Mouse (Mus musculus) adrenal gland (tissue): Measurements from ENCODE around the gene Anapc7.

Experiments used
- intact Hi-C: fragments of 180-260 bp; cut with DNase I; formaldehyde crosslinking; loops from one replicate; pipeline ENCODE4 v1.15.1; 2025

Anapc7 gene

GRCm38 (mm10) chr5:122490148-122490547 is 68.7 kb downstream of the Anapc7 start:
- intact Hi-C loops: no loop called here

GRCm38 (mm10) chr5:122491385-122491784 is 69.9 kb downstream of the Anapc7 start:
- intact Hi-C loops: no loop called here

DNA sequence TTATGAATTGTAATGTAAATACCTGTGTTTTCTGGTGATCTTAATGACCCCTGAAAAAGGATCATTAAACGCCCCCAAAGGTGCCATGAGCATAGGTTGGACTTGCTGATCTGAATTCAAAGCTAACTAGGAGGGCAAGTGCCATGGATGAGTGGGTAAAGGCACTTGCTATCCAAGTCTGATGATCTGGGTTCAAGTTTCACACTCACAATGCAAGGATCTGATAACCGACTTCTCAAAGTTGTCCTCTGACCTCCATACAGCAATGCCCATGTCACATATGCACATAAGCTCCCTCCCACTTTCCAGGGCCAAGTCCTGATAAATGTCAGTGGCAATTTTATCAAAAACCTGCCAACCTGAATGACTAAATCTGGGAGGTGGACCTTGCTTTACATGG is 71.5 kb downstream of the Anapc7 start:
- intact Hi-C loops: no loop called here

- intact Hi-C loops: no loop called here
Observed at GRCm38 (mm10) chr5:122494449-122494848, 73.0 kb downstream of the Anapc7 start.
